Mouse (Mus musculus) E14TG2a.4 (cell line): ENCODE data around the gene Tsacc.

Experiments
- CTCF ChIP-seq: conservative IDR thresholded peaks from 2 replicates; pipeline ENCODE4 v1.5.1; 2014; ENCODE audit warnings: low read length
- NANOG ChIP-seq: IDR thresholded peaks from 2 replicates; pipeline ENCODE4 v1.6.1; 2014; ENCODE audit warnings: borderline replicate concordance, low read length, mixed read lengths

GRCm38 (mm10) chr3:88252739-88253138 is 44.1 kb downstream of the Tsacc start:
- TF ChIP-seq CTCF (no peak), NANOG (no peak)
